Mouse (Mus musculus) megakaryocyte, embryonic 14.5 days (primary cell): ENCODE measurements around the gene Fpgs. TPM values are rescaled to one million over a fixed set of nuclear protein-coding genes. Genes with fewer than 3 reads are reported as not detected.

Experiments used
- H3K27me3 ChIP-seq: replicated peaks from 2 replicates; pipeline ENCODE3; 2012; ENCODE audit warnings: inconsistent platforms
- H3K36me3 ChIP-seq: replicated peaks from 2 replicates; pipeline ENCODE3; 2012; ENCODE audit warnings: low read length, inconsistent platforms, mixed read lengths
- H3K4me1 ChIP-seq: 2 replicates; pipeline ENCODE4 v1.6.1; 2012; ENCODE audit warnings: inconsistent platforms
- H3K4me3 ChIP-seq: replicated peaks from 2 replicates; pipeline ENCODE3; 2012; ENCODE audit warnings: moderate library complexity, mild to moderate bottlenecking, inconsistent platforms
- H3K9me3 ChIP-seq: 2 replicates; pipeline ENCODE4 v1.6.1; 2012; ENCODE audit warnings: inconsistent platforms
- FLI1 ChIP-seq: IDR thresholded peaks from 2 replicates; pipeline ENCODE4 v1.6.1; 2012; ENCODE audit warnings: low read length, inconsistent platforms, mixed read lengths
- GATA1 ChIP-seq: IDR thresholded peaks from 3 replicates; pipeline ENCODE4 v1.6.1; 2012; ENCODE audit warnings: mixed read lengths, low read length, inconsistent platforms, borderline replicate concordance
- polyA plus RNA-seq: library from polyadenylated mRNA; stranded (reverse); fragments of >175 nt; gene quantifications from 2 replicates; pipeline ENCODE4 v1.2.3, GENCODE M21; 2012; ENCODE audit warnings: low replicate concordance; ENCODE audit not compliant: insufficient read depth

The Fpgs gene
- polyA plus RNA-seq = 39.7 and 57.5 TPM in 2 replicates

DNA sequence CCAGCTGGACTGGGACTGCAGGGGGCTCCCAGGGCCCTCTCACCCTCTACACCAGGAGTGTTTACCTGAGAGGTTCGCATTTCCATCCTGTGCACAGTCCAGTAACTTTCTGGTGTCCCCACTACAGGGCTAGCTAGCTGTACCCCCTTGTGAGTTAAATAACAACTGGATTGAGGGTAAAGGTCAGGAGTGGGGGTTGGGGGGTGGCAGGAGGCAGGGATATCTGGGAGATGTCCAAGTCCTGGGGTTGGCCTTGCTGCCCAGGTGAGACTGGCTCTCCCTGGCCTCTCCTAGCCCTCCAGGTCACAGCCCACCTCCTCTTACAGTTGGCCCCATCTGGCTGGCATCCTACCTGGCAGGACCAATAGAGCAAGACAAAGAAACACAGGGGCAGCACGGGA, at the start of gene Fpgs:
Fpgs (minus strand) TSS at position 125 of the 401 bp plus-strand sequence.
- Histone ChIP-seq H3K4me1 (peaks cover 38% of the 10 kb centered on the region), H3K4me3 (no peak within 1 kb of the TSS), H3K9me3 (no peaks in the 10 kb centered on the region), H3K36me3 (peaks cover 85% of the 10 kb centered on the region), H3K27me3 (no peaks in the 10 kb centered on the region)
- no peak for TF ChIP-seq GATA1
- no peak for TF ChIP-seq FLI1

DNA sequence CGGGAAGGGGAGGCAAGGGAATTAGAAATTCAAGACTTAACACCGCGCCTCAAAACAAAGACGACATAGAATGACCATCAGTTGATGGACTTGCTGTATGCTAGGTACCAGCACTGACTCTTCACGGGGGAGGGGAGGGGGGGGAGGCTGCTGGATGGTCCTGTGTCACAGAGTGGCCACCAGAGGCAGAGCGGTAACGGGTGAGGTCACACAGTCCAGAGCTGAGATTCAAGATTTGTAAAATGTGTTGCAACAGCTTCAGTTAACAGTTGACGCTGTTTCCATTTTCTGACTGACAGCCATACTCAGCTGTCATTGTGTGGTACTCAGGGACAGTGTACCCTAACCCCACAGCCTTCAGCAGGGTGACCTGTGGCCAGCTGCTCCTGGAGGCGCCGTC, 48.2 kb upstream of the Fpgs start:
- H3K9me3 ChIP-seq = no peaks in the 10 kb centered on the region
- no peaks in the 10 kb centered on the region for H3K27me3 ChIP-seq
- H3K4me1 ChIP-seq = peaks cover 24% of the 10 kb centered on the region
- peaks cover 74% of the 10 kb centered on the region for H3K36me3 ChIP-seq
- no peak for TF ChIP-seq GATA1
- no peak for TF ChIP-seq FLI1
- no peak overlapping the region for H3K4me3 ChIP-seq

DNA sequence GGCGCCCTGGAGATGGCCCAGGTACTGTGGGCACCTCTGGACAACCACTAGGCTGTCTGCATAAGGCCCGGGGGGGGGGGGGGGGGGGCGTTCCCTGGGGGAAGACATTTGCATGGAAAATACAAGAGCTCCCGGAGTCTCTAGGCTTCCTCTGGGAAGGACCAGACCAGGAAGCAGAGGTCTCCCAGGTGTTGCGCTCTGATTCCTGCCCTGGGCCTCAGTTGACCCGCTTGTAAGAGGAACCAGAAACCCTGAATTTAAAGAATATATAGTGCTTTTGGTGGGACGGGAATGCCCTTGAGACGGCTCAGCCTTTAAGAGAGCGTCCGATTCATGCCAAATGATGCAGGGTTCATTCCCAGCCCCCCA, 47.7 kb upstream of the Fpgs start:
- Histone ChIP-seq H3K4me3 (no peak overlapping the region), H3K4me1 (peaks cover 22% of the 10 kb centered on the region), H3K27me3 (no peaks in the 10 kb centered on the region), H3K36me3 (peaks cover 79% of the 10 kb centered on the region), H3K9me3 (no peaks in the 10 kb centered on the region)
- no peak for TF ChIP-seq FLI1
- TF ChIP-seq GATA1 = no peak

DNA sequence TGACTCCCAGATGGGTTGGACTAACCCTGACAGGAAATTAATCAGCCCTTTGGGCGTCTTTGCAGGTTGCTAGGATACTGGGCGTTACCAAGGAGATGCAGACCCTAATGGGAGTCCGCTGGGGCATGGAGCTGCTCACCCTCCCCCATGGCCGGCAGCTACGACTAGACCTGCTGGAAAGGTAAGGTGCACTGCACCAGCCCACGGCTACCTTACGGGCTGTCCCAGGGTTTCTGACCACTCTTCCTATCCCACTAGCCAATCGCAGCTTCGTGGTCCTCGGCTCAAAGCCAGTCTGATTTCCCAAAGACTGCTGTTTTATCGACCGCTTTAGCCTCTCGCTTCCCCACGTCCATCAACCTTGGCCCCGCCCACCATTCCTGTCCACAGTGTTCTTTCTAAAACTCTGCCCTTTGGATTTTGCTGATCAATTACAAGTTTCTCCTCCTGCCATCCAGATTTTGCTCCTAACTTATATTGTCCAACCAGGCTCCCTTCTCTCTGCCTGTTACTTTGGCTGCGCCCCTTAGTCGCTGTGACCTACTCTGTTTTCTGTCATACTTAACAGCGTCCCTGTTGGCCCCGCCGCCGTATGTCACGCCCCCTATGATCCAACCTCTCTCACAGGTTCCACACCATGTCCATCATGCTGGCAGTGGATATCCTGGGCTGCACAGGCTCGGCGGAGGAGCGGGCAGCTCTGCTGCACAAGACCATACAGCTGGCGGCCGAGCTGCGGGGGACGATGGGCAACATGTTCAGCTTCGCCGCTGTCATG, 47.1 kb upstream of the Fpgs start:
- TF ChIP-seq GATA1 (no peak), FLI1 (no peak)
- no peak overlapping the region for H3K4me3 ChIP-seq
- peaks cover 2% of the 10 kb centered on the region for H3K27me3 ChIP-seq
- peaks cover 85% of the 10 kb centered on the region for H3K36me3 ChIP-seq
- no peaks in the 10 kb centered on the region for H3K9me3 ChIP-seq
- peaks cover 20% of the 10 kb centered on the region for H3K4me1 ChIP-seq

DNA sequence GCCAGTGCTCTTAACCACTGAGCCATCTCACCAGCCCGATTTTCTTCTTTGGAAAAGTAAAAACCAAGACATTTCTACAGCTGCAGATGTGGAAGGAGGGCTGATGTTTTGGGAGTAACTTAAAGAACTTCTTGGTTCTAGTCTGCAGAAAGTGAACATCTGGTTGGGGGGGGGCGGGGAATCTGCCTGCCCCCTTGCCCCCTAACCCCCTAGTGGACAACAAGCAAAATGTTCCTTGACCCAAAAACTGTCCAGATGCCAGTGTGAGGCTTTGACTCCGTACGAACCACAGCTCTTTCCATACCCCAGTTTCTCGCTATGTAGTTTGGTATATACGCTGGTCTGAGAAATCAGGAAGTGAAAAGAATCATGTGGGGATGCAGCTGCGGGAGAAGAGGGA, 46.3 kb upstream of the Fpgs start:
- TF ChIP-seq GATA1 (no peak), FLI1 (no peak)
- peaks cover 93% of the 10 kb centered on the region for H3K36me3 ChIP-seq
- peaks cover 2% of the 10 kb centered on the region for H3K27me3 ChIP-seq
- peaks cover 20% of the 10 kb centered on the region for H3K4me1 ChIP-seq
- no peaks in the 10 kb centered on the region for H3K9me3 ChIP-seq
- no peak overlapping the region for H3K4me3 ChIP-seq

DNA sequence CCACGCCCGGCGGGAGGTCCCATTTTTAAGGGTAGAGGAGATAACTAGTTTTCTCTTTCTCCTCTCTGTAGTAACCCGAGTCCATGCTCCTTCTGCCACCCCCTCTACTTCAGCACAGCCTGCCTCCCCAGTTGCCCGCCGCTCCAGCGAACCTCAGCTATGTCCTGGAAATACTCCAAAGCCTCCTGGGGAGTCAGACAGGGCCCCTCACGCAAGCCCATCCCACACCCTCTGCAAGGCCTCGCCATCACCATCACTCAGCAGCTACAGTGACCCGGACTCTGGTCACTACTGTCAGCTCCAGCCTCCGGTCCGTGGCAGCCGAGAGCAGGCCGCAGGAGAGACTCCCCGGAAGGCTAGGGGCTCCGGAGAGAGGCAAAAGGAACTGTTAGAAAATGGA, 45.1 kb upstream of the Fpgs start:
- peaks cover 2% of the 10 kb centered on the region for H3K27me3 ChIP-seq
- H3K4me1 ChIP-seq = peaks cover 17% of the 10 kb centered on the region
- no peak for TF ChIP-seq GATA1
- TF ChIP-seq FLI1 = no peak
- peaks cover 95% of the 10 kb centered on the region for H3K36me3 ChIP-seq
- H3K4me3 ChIP-seq = no peak overlapping the region
- H3K9me3 ChIP-seq = no peaks in the 10 kb centered on the region

DNA sequence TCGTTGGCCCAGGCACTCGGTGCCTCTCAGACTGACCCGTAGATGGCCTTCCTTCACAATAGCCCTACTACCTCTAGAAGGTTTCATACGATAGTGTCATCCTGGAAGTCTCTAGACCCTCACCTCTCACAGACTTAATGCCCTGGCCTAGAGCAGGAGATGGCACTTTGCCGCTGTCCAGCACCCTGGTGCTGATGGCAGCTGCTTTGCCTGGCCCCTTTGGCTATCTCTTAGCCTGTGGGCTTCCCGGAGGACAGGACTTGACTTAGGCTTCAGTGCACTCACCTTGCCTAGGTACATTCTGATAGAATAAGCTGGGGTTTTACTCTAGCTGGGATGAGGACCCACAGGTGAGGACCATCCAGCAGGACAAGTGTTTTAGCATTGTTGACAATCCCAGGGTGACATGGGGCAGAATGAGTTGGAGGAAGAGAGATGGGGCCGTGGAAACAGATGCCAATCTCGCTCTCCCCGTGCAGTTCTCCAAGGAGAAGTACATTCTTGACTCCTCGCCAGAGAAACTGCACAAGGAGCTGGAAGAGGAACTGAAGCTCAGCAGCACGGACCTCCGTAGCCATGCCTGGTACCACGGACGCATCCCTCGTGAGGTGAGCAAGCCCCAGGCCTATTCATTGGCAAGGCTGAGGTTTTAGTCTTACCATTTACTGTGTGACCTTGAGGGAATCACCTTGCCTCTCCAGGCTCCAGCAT, 40.5 kb upstream of the Fpgs start:
- no peaks in the 10 kb centered on the region for H3K9me3 ChIP-seq
- H3K36me3 ChIP-seq = peaks cover 87% of the 10 kb centered on the region
- peaks cover 14% of the 10 kb centered on the region for H3K27me3 ChIP-seq
- TF ChIP-seq GATA1 = no peak
- TF ChIP-seq FLI1 = no peak
- H3K4me1 ChIP-seq = peaks cover 11% of the 10 kb centered on the region; the same call in 1 of the 2 replicates
- no peak overlapping the region for H3K4me3 ChIP-seq

DNA sequence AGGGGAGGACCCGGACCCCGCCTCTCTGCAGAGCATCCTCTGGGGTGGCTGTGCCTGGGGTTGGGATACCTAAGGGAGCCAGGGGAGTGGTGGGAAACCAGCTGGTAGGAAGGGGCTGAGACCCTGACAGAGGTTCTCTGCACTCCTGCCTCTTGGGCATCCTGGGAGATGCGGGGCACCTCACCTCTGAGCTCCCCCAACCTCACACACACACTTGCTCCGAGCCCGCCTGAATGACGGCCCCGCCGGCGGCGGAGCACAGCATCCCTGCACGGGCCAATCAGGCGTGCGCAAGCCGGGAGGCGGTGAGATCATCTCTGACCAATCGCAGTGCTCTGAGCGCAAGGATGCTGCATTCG, 38.2 kb upstream of the Fpgs start:
- Histone ChIP-seq H3K4me1 (peaks cover 29% of the 10 kb centered on the region), H3K27me3 (peaks cover 14% of the 10 kb centered on the region), H3K4me3 (no peak overlapping the region), H3K36me3 (peaks cover 75% of the 10 kb centered on the region), H3K9me3 (no peaks in the 10 kb centered on the region)
- TF ChIP-seq GATA1 (no peak), FLI1 (no peak)

DNA sequence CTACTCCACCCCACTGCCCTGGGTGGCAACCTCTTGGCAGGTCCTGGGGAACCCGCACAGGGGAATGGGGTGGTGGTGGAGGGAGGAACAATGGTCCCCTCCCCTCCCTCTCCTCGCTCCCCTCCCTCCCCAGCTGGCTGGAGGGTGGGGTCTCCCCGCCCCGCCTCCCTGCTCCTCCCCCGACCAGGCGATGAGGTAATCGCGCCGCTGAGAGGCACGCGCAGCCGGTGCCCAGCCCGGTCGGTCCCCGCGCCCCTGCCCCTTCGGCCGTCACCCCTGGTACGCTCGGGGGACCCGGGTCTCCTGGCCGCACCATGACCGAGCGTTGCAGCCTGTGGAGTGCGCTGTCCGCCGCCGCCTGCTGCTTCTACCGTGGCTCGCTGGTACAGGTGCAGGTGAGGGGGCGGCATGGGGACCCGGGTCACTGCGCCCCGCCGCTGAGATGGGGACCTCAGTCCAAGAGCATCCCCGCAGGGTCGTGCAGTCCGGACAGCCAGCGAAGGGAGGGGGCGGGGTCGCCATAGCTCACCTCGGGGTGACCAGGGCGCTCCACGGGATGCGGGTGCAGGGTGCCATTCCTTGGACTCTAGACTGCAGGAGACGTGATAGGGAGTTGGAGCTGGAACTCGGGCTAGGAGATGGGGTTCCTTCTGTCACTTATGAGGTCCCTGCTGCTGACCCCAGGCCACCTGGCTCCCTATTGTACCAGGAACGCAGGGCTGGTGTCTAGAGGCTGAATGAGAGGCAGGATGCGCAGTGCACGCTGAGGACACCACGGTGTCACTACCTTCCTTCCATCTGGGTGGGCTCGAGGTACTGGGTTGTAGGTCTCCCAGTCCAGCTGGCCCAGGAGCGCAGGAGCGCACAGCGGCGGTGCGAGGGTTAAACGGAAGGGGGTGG, 37.6 kb upstream of the Fpgs start:
- Histone ChIP-seq H3K36me3 (peaks cover 69% of the 10 kb centered on the region), H3K4me1 (peaks cover 35% of the 10 kb centered on the region), H3K4me3 (no peak overlapping the region), H3K27me3 (peaks cover 14% of the 10 kb centered on the region), H3K9me3 (no peaks in the 10 kb centered on the region)
- TF ChIP-seq FLI1 (no peak), GATA1 (no peak)
